Mouse (Mus musculus): ENCODE data around the gene Trim42. TPM values are rescaled to one million over a fixed set of nuclear protein-coding genes. Genes with fewer than 3 reads are reported as not detected.

The Trim42 gene
- polyA plus RNA-seq, 1 experiment from 2014 or later, result not detected

- H3K27me3 ChIP-seq, result no peaks in the 10 kb centered on the region
- no peak overlapping the region for H3K4me3 ChIP-seq
- no peak overlapping the region for H3K27ac ChIP-seq (replicated peaks)
- ATAC-seq (ENCODE audit: low FRiP score, low read depth), result no peak
- WGBS, result 58% methylated on average over 6 of the region's 6 CpGs
- no peak overlapping the region for H3K9ac ChIP-seq (replicated peaks)
- H3K36me3 ChIP-seq, result no peaks in the 10 kb centered on the region
- H3K9me3 ChIP-seq, result no peaks in the 10 kb centered on the region
- no peaks in the 10 kb centered on the region for H3K4me1 ChIP-seq
- H3K4me2 ChIP-seq (replicated peaks), result no peak overlapping the region
These were observed 61.9 kb downstream of the Trim42 start for GRCm38 (mm10) chr9:97307705-97308485.

Measured in midbrain, embryonic 12.5 days (tissue).